Mouse (Mus musculus): ENCODE measurements around the gene Shisa5. TPM values are rescaled to one million over a fixed set of nuclear protein-coding genes. Genes with fewer than 3 reads are reported as not detected.

The Shisa5 gene
- total RNA-seq, 2 experiments from 2014 or later = 52.8 to 74.5 TPM

GRCm38 (mm10) chr9:109016973-109017604 is 21.3 kb upstream of the Shisa5 start:
- ATAC-seq (replicated peaks; ENCODE audit: low FRiP score, low TSS enrichment, poor library complexity, severe bottlenecking) = peak; percentile 81

- no peak for ATAC-seq (replicated peaks; ENCODE audit: low FRiP score, low TSS enrichment, poor library complexity, severe bottlenecking)
These were observed 16.9 kb upstream of the Shisa5 start for GRCm38 (mm10) chr9:109021428-109021827.

DNA sequence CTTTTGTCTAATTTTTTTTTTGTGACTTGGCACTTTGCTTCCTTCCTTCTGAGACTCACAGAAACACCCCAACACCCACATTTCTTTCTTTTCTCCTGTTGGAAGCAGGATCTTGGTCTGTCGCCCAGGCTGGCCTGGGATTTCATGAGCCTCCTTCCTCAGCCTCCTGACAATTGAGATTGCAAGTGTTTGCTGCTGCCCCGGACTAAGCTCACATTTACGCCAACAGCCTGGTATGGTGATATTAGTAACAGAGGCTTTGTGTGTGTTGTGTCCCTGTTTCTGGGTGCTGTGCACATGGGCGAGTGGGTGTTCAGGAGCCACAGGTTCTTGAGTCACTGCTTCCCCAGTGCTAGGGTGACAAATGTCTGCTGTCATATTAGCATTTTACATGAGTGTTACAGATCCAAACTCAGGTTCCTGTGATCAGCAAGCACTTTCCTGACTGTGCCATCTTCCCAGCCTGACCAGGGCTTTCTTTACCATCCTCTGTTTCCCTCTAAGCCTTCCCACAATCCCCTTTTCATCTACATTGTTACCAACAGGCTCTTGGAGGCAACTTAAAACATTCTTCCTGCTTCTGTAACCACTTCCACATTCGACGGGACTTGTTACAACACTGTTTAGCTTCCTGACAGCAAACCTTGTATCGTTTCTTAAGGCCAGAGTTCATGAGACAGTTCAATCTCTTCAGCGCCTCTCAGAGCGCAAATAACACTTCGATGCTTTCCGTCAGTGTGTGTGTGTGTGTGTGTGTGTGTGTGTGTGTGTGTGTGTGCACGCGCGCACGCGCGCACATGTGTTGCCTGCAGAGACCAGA is 15.3 kb upstream of the Shisa5 start:
- ATAC-seq (replicated peaks; ENCODE audit: low FRiP score, low TSS enrichment, poor library complexity, severe bottlenecking) = no peak

DNA sequence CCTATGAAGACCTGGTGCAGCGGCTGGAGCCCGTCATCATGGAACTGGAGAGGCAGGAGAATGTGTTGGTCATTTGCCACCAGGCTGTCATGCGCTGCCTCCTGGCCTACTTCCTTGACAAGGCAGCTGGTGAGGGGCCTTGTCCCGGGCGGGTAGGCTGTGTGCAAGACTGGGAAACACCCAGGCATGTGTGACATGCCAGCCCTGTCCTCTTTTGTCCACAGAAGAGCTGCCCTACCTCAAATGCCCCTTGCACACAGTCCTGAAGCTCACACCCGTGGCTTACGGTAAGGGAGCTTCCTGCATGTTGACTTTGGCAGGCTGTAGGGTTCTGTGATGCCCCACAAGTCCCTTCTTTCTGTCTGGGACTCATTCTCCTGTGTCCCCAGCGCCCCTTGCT is 10.8 kb upstream of the Shisa5 start:
- ATAC-seq (replicated peaks; ENCODE audit: low FRiP score, low TSS enrichment, poor library complexity, severe bottlenecking) = no peak

DNA sequence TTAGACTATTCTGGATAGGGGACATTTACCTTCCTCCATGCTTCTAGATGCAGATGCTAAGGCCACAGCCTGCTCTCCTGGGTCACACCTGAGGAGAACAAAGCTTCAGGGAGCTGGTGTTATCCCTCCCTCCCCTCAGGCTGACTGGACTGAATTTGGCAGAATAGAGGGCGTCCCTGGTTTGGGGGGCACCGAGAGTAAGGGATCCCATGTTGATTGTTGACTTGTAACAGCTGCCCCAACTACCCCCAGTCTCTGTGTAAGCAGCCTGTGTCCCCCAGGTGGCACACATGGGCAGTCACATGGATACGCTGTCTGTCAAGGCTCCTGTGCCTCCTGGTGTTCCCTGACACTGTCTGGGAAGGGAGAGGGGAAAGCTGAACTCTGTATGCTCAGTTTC is 9.9 kb upstream of the Shisa5 start:
- ATAC-seq (replicated peaks; ENCODE audit: low FRiP score, low TSS enrichment, poor library complexity, severe bottlenecking) = no peak

- ATAC-seq (replicated peaks; ENCODE audit: low FRiP score, low TSS enrichment, poor library complexity, severe bottlenecking) = no peak
These were observed 9.4 kb upstream of the Shisa5 start for GRCm38 (mm10) chr9:109028919-109029318.

DNA sequence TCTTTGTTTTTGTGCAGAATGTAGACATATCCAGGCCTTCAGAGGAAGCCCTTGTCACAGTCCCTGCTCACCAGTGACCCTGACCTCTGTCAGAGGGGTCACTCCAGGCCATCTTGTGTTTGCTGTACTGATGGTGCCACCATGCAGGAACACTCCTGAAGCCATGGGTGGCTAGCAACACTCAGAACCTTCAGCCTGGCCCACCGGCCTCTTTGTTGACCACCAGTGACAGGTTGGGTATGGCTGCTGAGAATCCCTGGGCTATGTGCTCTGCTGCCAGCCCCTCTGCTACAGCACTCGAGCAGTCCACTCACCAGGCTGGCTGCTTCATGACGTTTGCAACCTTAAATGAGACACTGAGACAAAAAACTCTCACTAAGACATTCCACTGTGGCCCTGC is 8.1 kb upstream of the Shisa5 start:
- no peak for ATAC-seq (replicated peaks; ENCODE audit: low FRiP score, low TSS enrichment, poor library complexity, severe bottlenecking)

DNA sequence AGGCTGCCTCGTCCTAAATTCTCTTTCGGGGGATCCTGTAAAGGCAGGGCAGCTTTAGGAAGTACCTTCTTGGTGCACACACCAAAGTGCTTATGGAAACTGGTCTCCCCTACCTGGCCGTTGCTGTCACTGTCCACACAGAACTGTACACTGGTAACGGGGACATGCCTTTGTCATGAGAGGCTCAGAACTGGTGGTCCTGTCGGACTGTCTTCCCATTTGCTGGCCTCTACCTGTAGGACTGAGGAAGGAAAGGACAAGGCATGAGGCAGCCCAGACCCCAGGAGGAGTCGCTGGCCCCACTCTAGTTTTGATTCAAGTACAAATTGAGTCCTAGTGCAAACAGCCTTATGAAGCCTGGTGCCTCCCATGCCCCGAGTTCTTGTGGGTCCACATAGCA is 7.4 kb upstream of the Shisa5 start:
- ATAC-seq (replicated peaks; ENCODE audit: low FRiP score, low TSS enrichment, poor library complexity, severe bottlenecking) = no peak

- no peak for ATAC-seq (replicated peaks; ENCODE audit: low FRiP score, low TSS enrichment, poor library complexity, severe bottlenecking)
These were observed 6.7 kb upstream of the Shisa5 start for GRCm38 (mm10) chr9:109031686-109032085.

GRCm38 (mm10) chr9:109032435-109032834 is 5.9 kb upstream of the Shisa5 start:
- 0 out of 2 replicates have a peak, but pooled peaks have one; percentile 63 for ATAC-seq (replicated peaks; ENCODE audit: low FRiP score, low TSS enrichment, poor library complexity, severe bottlenecking)

DNA sequence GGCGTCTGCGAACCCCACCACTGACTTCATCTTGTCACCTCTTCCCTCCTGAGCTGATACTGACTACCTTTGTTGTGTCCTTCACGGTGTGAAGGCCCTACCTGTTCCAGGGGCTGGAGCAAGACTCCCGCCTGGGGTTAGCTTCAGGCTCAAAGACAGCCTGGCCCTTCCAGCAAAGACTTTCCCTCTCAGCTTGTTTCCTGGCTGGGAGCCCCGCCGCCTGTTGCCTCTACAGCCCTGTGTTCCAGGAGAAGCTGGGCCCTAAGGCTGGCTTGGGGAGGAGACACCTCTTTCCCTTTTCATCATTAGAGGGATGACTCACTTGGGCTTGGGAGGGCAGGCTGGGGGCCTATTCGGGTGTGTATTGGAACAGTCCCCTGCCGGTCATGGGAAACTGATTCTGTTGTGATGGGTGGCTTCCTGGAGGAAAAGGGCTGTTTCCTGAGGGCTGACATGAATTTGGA is 568 bp downstream of the Shisa5 start:
- ATAC-seq (replicated peaks; ENCODE audit: low FRiP score, low TSS enrichment, poor library complexity, severe bottlenecking) = peak; percentile 48

DNA sequence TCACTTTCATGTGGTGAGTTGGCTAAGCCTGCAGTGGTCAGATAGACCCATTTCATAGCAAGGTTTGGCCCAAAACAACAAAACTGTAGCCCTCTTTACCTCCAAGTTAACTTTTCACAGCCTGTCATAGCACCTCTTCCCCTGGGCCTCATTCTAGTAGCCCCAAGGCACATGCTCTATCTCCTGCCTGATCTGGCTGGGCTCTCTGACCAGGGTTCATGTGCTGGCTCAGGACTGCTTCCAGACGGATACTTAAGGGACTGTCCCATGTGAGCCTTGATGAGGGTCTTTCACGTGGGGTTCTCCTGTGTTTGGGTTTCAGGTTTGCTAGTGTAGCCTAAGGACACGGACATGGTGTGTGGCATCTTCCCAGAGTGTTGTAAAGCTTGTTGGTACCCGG is 1.3 kb downstream of the Shisa5 start:
- ATAC-seq (replicated peaks; ENCODE audit: low FRiP score, low TSS enrichment, poor library complexity, severe bottlenecking) = no peak

- no peak for ATAC-seq (replicated peaks; ENCODE audit: low FRiP score, low TSS enrichment, poor library complexity, severe bottlenecking)
These were observed 1.9 kb downstream of the Shisa5 start for GRCm38 (mm10) chr9:109040216-109040615.

DNA sequence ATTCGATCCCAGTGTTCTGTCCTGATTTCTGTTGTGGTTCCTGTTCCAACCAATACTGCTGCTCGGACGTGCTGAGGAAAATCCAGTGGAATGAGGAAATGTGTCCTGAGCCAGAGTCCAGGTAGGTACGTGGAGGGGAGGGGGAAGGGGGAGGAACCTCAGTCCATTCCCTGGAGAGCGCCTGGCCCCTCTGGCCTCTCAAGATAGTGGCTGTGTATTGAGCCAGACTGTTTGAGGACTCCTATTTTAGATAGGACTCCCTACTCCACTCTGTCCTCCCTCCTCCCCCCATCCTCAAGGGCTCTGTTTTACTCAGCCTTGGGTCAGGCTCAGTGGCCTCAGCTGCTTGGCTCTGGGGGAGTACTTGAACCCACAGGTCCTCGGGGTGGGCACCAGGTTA is 2.5 kb downstream of the Shisa5 start:
- no peak for ATAC-seq (replicated peaks; ENCODE audit: low FRiP score, low TSS enrichment, poor library complexity, severe bottlenecking)

GRCm38 (mm10) chr9:109041351-109041750 is 3.0 kb downstream of the Shisa5 start:
- no peak for ATAC-seq (replicated peaks; ENCODE audit: low FRiP score, low TSS enrichment, poor library complexity, severe bottlenecking)

GRCm38 (mm10) chr9:109046306-109046705 is 7.9 kb downstream of the Shisa5 start:
- peak; percentile 98 for ATAC-seq (replicated peaks; ENCODE audit: low FRiP score, low TSS enrichment, poor library complexity, severe bottlenecking)

DNA sequence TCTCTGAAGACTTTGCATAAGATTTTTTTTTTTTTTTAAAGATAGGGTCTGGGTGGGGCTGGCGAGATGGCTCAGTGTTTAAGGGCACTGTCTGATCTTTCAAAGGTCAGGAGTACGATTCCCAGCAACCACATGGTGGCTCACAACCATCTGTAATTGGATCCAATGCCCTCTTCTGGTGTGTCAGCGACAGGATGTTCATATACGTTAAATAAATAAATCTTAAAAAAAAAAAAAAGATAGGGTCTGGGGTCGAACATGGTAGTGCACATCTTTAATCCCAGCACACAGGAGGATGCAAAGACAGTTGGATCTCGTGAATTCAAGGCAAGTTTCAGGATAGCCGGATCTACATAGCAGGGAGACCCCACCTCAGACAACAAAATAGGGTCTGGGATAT is 11.0 kb downstream of the Shisa5 start:
- no peak for ATAC-seq (replicated peaks; ENCODE audit: low FRiP score, low TSS enrichment, poor library complexity, severe bottlenecking)

- no peak for ATAC-seq (replicated peaks; ENCODE audit: low FRiP score, low TSS enrichment, poor library complexity, severe bottlenecking)
These were observed 11.8 kb downstream of the Shisa5 start for GRCm38 (mm10) chr9:109049996-109050673.

- ATAC-seq (replicated peaks; ENCODE audit: low FRiP score, low TSS enrichment, poor library complexity, severe bottlenecking) = no peak
These were observed 12.3 kb downstream of the Shisa5 start for GRCm38 (mm10) chr9:109050674-109050997.

- no peak for ATAC-seq (replicated peaks; ENCODE audit: low FRiP score, low TSS enrichment, poor library complexity, severe bottlenecking)
These were observed 12.7 kb downstream of the Shisa5 start for GRCm38 (mm10) chr9:109051011-109051501.

All from megakaryocyte-erythroid progenitor cell, adult 5-6 weeks (primary cell).